Mouse (Mus musculus) myocyte (in vitro differentiated cells): ENCODE results near the gene Lrrc49.

Experiments used
- CEBPB ChIP-seq: IDR thresholded peaks from 2 replicates; pipeline ENCODE4 v1.6.1; 2011; ENCODE audit warnings: mild to moderate bottlenecking, moderate library complexity; ENCODE audit not compliant: poor library complexity, insufficient read depth, severe bottlenecking
- E2F4 ChIP-seq: IDR thresholded peaks from one replicate; pipeline ENCODE4 v1.6.1; 2011; ENCODE audit warnings: mild to moderate bottlenecking, control low read depth, moderate library complexity; ENCODE audit not compliant: insufficient read depth
- MAX ChIP-seq: IDR thresholded peaks from one replicate; pipeline ENCODE4 v1.6.1; 2011; ENCODE audit warnings: low read depth, mild to moderate bottlenecking, control low read depth
- MYOD1 ChIP-seq, 3 experiments: IDR thresholded peaks; one replicate each; pipeline ENCODE4 v1.6.1; 2011; ENCODE audit warnings: control low read depth in 2 of 3, low read depth in 2 of 3, mild to moderate bottlenecking in 2 of 3, moderate library complexity in 1 of 3; ENCODE audit not compliant: insufficient read length in 2 of 3, control insufficient read depth in 1 of 3
- MYOG ChIP-seq, 3 experiments: IDR thresholded peaks; one replicate each; pipeline ENCODE4 v1.6.1; 2011; ENCODE audit warnings: control low read depth in 2 of 3, low read depth in 2 of 3, mild to moderate bottlenecking in 2 of 3; ENCODE audit not compliant: insufficient read length in 2 of 3, control insufficient read depth in 1 of 3, insufficient read depth in 1 of 3
- POLR2A ChIP-seq: IDR thresholded peaks from one replicate; pipeline ENCODE4 v1.6.1; 2011; ENCODE audit warnings: low read depth, mild to moderate bottlenecking, control low read depth, moderate library complexity; ENCODE audit not compliant: insufficient read length
- POLR2AphosphoS2 ChIP-seq: IDR thresholded peaks from one replicate; pipeline ENCODE4 v1.6.1; 2011; ENCODE audit warnings: low read depth, control low read depth; ENCODE audit not compliant: insufficient read length
- REST ChIP-seq: IDR thresholded peaks from one replicate; pipeline ENCODE4 v1.6.1; 2011; ENCODE audit warnings: mild to moderate bottlenecking, control low read depth, moderate library complexity; ENCODE audit not compliant: insufficient read depth, insufficient read length
- TCF12 ChIP-seq: IDR thresholded peaks from one replicate; pipeline ENCODE4 v1.6.1; 2011; ENCODE audit warnings: mild to moderate bottlenecking, control low read depth; ENCODE audit not compliant: poor library complexity, insufficient read depth, severe bottlenecking
- USF1 ChIP-seq: IDR thresholded peaks from one replicate; pipeline ENCODE4 v1.6.1; 2011; ENCODE audit warnings: low read depth, mild to moderate bottlenecking, control low read depth, moderate library complexity

- TF ChIP-seq MYOD1 (IDR thresholded peaks at IDR 0.05; ENCODE audit: control insufficient read depth in 1 of 3, insufficient read length in 2 of 3, low read depth in 2 of 3) (no peak), POLR2A (no peak), CEBPB (no peak), POLR2AphosphoS2 (no peak), MAX (no peak), REST (no peak), E2F4 (no peak), TCF12 (no peak), MYOG (IDR thresholded peaks at IDR 0.05; ENCODE audit: control insufficient read depth in 1 of 3, insufficient read depth in 1 of 3, insufficient read length in 2 of 3, low read depth in 2 of 3) (no peak), USF1 (no peak)
Observed at GRCm38 (mm10) chr9:60664866-60665265, 23.1 kb downstream of the Lrrc49 start.
